Mouse (Mus musculus): ENCODE measurements at regions not wholly inside any gene's neighbourhood (a gene's known extent, or its start where the extent isn't known, plus 50 kb on each side); places are given as distances from the start of the nearest gene placed in this dataset.

GRCm38 (mm10) chr12:50921739-50922138, 272.8 kb upstream of the Prkd1 start:
- DNase-seq = no peak
- Histone ChIP-seq H3K4me2 (ENCODE audit: low read length) (no peak overlapping the region), H3K9ac (replicated peaks; ENCODE audit: low read length) (no peak overlapping the region), H3K4me1 (ENCODE audit: control insufficient read depth, insufficient read depth, low read length) (no peaks in the 10 kb centered on the region), H3K27me3 (ENCODE audit: control insufficient read depth, insufficient read depth, low read length) (no peaks in the 10 kb centered on the region), H3K9me3 (ENCODE audit: control insufficient read depth, low read length) (0 out of 2 replicates have a peak, but pooled peaks cover 4% of the 10 kb centered on the region), H3K36me3 (ENCODE audit: control insufficient read depth, insufficient read depth, low read length) (no peaks in the 10 kb centered on the region), H3K27ac (replicated peaks; ENCODE audit: low read depth, low read length) (no peak overlapping the region), H3K4me3 (replicated peaks; ENCODE audit: low read depth, low read length) (no peak overlapping the region)
- 78% methylated on average over 1 of the region's 1 CpGs for WGBS
- no peak for ATAC-seq (ENCODE audit: low FRiP score, low TSS enrichment)

- H3K27me3 ChIP-seq (ENCODE audit: control insufficient read depth, insufficient read depth, low read length) = no peaks in the 10 kb centered on the region
- no peak overlapping the region for H3K4me2 ChIP-seq (ENCODE audit: low read length)
- no peak overlapping the region for H3K27ac ChIP-seq (replicated peaks; ENCODE audit: low read depth, low read length)
- H3K9ac ChIP-seq (replicated peaks; ENCODE audit: low read length) = no peak overlapping the region
- no peak for DNase-seq
- no peak overlapping the region for H3K4me3 ChIP-seq (replicated peaks; ENCODE audit: low read depth, low read length)
- no peaks in the 10 kb centered on the region for H3K4me1 ChIP-seq (ENCODE audit: control insufficient read depth, insufficient read depth, low read length)
- ATAC-seq (ENCODE audit: low FRiP score, low TSS enrichment) = no peak
- H3K36me3 ChIP-seq (ENCODE audit: control insufficient read depth, insufficient read depth, low read length) = no peaks in the 10 kb centered on the region
- H3K9me3 ChIP-seq (ENCODE audit: control insufficient read depth, low read length) = no peaks in the 10 kb centered on the region
- 88% methylated on average over 13 of the region's 13 CpGs for WGBS
Observed at GRCm38 (mm10) chr12:50899609-50900447, 250.9 kb upstream of the Prkd1 start.

DNA sequence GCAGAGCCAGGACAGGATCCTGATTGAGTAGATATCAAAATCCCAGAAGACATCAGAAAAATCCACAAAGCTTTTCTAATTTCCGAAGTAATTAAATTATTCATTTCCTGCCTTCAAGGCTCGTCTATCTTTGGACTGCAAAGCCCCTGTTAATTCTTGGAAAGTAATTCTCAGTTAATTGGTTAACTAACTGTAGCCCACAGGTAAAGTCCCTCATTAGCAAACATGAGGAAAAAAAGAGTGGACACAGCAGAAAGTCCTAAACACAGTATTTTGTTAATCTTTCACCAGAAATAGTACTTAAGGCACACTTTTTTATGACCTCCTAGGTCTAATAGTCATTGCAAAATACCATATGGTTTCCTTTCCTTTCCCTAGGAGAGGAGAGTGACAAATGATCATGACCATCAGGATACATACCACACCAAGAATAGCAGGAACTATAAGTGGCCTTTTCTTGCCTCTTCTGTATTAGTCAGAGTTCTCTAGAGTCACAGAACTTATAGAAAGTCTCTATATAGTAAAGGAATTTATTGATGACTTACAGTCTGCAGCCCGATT, 248.8 kb upstream of the Prkd1 start:
- no peak overlapping the region for H3K9ac ChIP-seq (replicated peaks; ENCODE audit: low read length)
- H3K36me3 ChIP-seq (ENCODE audit: control insufficient read depth, insufficient read depth, low read length) = no peaks in the 10 kb centered on the region
- 78% methylated on average over 3 of the region's 3 CpGs for WGBS
- no peak overlapping the region for H3K27ac ChIP-seq (replicated peaks; ENCODE audit: low read depth, low read length)
- H3K27me3 ChIP-seq (ENCODE audit: control insufficient read depth, insufficient read depth, low read length) = no peaks in the 10 kb centered on the region
- H3K9me3 ChIP-seq (ENCODE audit: control insufficient read depth, low read length) = no peaks in the 10 kb centered on the region
- no peak overlapping the region for H3K4me3 ChIP-seq (replicated peaks; ENCODE audit: low read depth, low read length)
- H3K4me1 ChIP-seq (ENCODE audit: control insufficient read depth, insufficient read depth, low read length) = no peaks in the 10 kb centered on the region
- DNase-seq (no peak), ATAC-seq (ENCODE audit: low FRiP score, low TSS enrichment) (no peak)
- no peak overlapping the region for H3K4me2 ChIP-seq (ENCODE audit: low read length)

DNA sequence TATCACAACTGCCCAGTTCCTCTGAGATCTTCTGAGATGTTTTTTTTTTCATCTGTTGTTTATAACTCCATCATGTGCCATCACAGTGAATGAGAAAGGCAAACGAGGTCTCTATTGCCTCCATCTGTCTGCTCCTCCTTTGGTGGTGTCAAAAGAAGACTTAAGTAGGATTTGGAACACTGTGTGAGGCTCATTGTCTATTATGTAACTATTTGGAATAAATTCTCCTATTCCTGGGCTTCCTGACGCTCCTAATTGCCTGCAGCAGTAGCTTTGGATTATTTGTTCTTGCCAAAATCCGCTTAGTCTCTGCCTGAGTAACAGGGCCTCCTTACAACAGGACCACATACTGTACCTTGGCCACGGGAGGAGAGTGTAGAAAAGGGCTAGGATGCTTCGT, 244.7 kb upstream of the Prkd1 start:
- 32% methylated on average over 5 of the region's 5 CpGs for WGBS
- ATAC-seq (ENCODE audit: low FRiP score, low TSS enrichment) (no peak), DNase-seq (no peak)
- H3K9me3 ChIP-seq (ENCODE audit: control insufficient read depth, low read length) = no peaks in the 10 kb centered on the region
- H3K36me3 ChIP-seq (ENCODE audit: control insufficient read depth, insufficient read depth, low read length) = no peaks in the 10 kb centered on the region
- no peak overlapping the region for H3K4me3 ChIP-seq (replicated peaks; ENCODE audit: low read depth, low read length)
- H3K9ac ChIP-seq (replicated peaks; ENCODE audit: low read length) = no peak overlapping the region
- no peak overlapping the region for H3K27ac ChIP-seq (replicated peaks; ENCODE audit: low read depth, low read length)
- H3K4me1 ChIP-seq (ENCODE audit: control insufficient read depth, insufficient read depth, low read length) = no peaks in the 10 kb centered on the region
- H3K4me2 ChIP-seq (ENCODE audit: low read length) = no peak overlapping the region
- no peaks in the 10 kb centered on the region for H3K27me3 ChIP-seq (ENCODE audit: control insufficient read depth, insufficient read depth, low read length)

GRCm38 (mm10) chr12:50875796-50876195, 226.9 kb upstream of the Prkd1 start:
- Histone ChIP-seq H3K27ac (replicated peaks; ENCODE audit: low read depth, low read length) (no peak overlapping the region), H3K4me1 (ENCODE audit: control insufficient read depth, insufficient read depth, low read length) (no peaks in the 10 kb centered on the region), H3K4me3 (replicated peaks; ENCODE audit: low read depth, low read length) (no peak overlapping the region), H3K4me2 (ENCODE audit: low read length) (no peak overlapping the region), H3K27me3 (ENCODE audit: control insufficient read depth, insufficient read depth, low read length) (no peaks in the 10 kb centered on the region), H3K9ac (replicated peaks; ENCODE audit: low read length) (no peak overlapping the region), H3K36me3 (ENCODE audit: control insufficient read depth, insufficient read depth, low read length) (no peaks in the 10 kb centered on the region), H3K9me3 (ENCODE audit: control insufficient read depth, low read length) (no peaks in the 10 kb centered on the region)
- DNase-seq (no peak), ATAC-seq (ENCODE audit: low FRiP score, low TSS enrichment) (no peak)

DNA sequence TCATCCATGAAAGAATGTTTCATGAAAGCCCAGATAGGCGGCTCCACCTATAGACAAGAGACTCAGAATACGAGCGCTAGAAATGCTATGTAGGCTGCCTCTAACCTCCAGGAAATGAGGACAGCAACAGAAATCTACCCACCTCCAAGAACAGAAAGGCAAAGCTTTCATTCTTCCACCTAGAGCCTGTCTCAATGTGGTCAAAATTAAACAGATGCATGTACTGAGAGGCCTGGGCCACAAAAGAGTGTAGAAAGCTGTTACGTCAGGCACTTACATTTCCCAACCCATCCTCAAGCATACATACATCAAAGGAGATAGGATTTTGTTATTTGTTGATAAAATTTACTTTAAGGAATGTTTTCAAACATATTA, 225.1 kb upstream of the Prkd1 start:
- Histone ChIP-seq H3K9ac (replicated peaks; ENCODE audit: low read length) (no peak overlapping the region), H3K4me1 (ENCODE audit: control insufficient read depth, insufficient read depth, low read length) (no peaks in the 10 kb centered on the region), H3K27me3 (ENCODE audit: control insufficient read depth, insufficient read depth, low read length) (no peaks in the 10 kb centered on the region), H3K4me3 (replicated peaks; ENCODE audit: low read depth, low read length) (no peak overlapping the region), H3K36me3 (ENCODE audit: control insufficient read depth, insufficient read depth, low read length) (no peaks in the 10 kb centered on the region), H3K27ac (replicated peaks; ENCODE audit: low read depth, low read length) (no peak overlapping the region), H3K9me3 (ENCODE audit: control insufficient read depth, low read length) (no peaks in the 10 kb centered on the region), H3K4me2 (ENCODE audit: low read length) (no peak overlapping the region)
- no peak for ATAC-seq (ENCODE audit: low FRiP score, low TSS enrichment)
- DNase-seq = no peak
- 92% methylated on average over 4 of the region's 4 CpGs for WGBS

DNA sequence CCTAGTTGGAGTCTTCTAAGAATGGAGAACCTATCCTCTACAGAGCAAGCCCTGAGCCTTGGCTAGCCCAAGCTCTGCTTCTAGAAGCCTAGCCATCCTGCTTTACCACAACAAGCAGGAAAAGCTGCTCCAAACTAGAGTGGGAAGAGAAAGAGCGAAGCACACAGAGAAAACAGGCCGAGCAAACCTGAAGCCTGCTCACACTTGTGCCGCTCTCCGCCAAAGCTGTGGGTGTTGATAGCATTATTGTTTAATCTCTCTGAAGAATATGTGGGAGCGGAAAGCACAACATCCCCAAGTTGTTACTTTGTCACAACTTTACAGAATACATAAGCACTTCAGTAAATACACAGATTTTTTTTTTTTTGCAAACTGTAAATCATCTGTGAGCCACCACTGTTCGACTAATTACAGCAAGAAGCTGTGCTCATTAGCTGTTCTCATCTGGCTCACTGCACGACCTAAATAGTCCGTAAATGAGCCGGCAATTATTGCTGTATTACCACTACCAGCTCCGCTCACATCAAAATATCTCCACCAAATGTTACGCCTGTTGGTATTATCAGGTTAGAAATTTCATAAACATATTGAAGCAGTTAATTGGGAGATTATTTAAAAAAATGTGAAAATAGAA, 224.6 kb upstream of the Prkd1 start:
- no peak overlapping the region for H3K27ac ChIP-seq (replicated peaks; ENCODE audit: low read depth, low read length)
- no peaks in the 10 kb centered on the region for H3K36me3 ChIP-seq (ENCODE audit: control insufficient read depth, insufficient read depth, low read length)
- H3K4me1 ChIP-seq (ENCODE audit: control insufficient read depth, insufficient read depth, low read length) = no peaks in the 10 kb centered on the region
- H3K9ac ChIP-seq (replicated peaks; ENCODE audit: low read length) = no peak overlapping the region
- H3K27me3 ChIP-seq (ENCODE audit: control insufficient read depth, insufficient read depth, low read length) = no peaks in the 10 kb centered on the region
- DNase-seq = no peak
- WGBS = 93% methylated on average over 11 of the region's 11 CpGs
- no peak for ATAC-seq (ENCODE audit: low FRiP score, low TSS enrichment)
- no peak overlapping the region for H3K4me2 ChIP-seq (ENCODE audit: low read length)
- H3K9me3 ChIP-seq (ENCODE audit: control insufficient read depth, low read length) = no peaks in the 10 kb centered on the region
- H3K4me3 ChIP-seq (replicated peaks; ENCODE audit: low read depth, low read length) = no peak overlapping the region

DNA sequence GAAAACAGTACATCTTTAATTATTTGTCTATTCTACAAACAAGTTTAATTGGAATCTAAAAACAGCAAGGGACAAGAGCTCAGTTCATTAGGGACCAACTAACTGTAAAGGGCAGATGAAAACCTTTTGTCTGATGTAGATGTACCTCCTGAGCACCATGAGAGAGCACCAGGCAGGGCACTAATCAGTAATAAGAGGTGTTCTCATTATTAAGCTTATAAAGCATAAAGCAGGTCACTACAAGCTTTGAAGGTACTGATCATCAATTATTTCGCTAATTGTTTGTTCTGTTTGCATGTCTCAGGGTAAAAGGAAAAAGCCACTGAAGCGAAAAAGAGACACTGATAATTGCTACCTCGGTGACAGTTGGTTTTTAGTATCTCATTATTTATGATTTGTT, 202.7 kb upstream of the Prkd1 start:
- H3K9ac ChIP-seq (replicated peaks; ENCODE audit: low read length) = no peak overlapping the region
- no peaks in the 10 kb centered on the region for H3K36me3 ChIP-seq (ENCODE audit: control insufficient read depth, insufficient read depth, low read length)
- no peaks in the 10 kb centered on the region for H3K4me1 ChIP-seq (ENCODE audit: control insufficient read depth, insufficient read depth, low read length)
- H3K4me2 ChIP-seq (ENCODE audit: low read length) = no peak overlapping the region
- no peaks in the 10 kb centered on the region for H3K9me3 ChIP-seq (ENCODE audit: control insufficient read depth, low read length)
- WGBS = 85% methylated on average over 3 of the region's 3 CpGs
- DNase-seq (no peak), ATAC-seq (ENCODE audit: low FRiP score, low TSS enrichment) (no peak)
- no peak overlapping the region for H3K4me3 ChIP-seq (replicated peaks; ENCODE audit: low read depth, low read length)
- no peaks in the 10 kb centered on the region for H3K27me3 ChIP-seq (ENCODE audit: control insufficient read depth, insufficient read depth, low read length)
- H3K27ac ChIP-seq (replicated peaks; ENCODE audit: low read depth, low read length) = no peak overlapping the region

DNA sequence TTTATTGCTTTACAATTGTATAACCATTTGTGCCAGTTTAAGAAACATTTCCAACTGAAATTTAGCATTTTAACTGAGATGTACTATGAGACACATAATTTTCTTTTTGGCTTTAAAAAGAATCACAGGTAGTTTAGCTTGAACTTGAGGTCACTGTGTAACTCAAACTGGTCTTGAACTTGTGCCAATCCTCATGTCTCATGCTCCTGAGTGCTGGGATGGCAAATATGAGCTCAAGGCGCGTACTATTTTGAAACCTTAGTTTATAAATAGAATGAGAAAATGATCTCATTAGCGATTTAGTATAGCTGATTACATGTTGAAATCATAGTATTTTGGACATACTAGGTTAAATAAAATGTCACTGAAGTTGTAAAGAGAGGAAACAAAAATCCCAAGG, 199.1 kb upstream of the Prkd1 start:
- 85% methylated on average over 3 of the region's 3 CpGs for WGBS
- no peak overlapping the region for H3K27ac ChIP-seq (replicated peaks; ENCODE audit: low read depth, low read length)
- no peak overlapping the region for H3K9ac ChIP-seq (replicated peaks; ENCODE audit: low read length)
- no peaks in the 10 kb centered on the region for H3K36me3 ChIP-seq (ENCODE audit: control insufficient read depth, insufficient read depth, low read length)
- ATAC-seq (ENCODE audit: low FRiP score, low TSS enrichment) (no peak), DNase-seq (no peak)
- no peak overlapping the region for H3K4me3 ChIP-seq (replicated peaks; ENCODE audit: low read depth, low read length)
- H3K4me1 ChIP-seq (ENCODE audit: control insufficient read depth, insufficient read depth, low read length) = no peaks in the 10 kb centered on the region
- no peaks in the 10 kb centered on the region for H3K27me3 ChIP-seq (ENCODE audit: control insufficient read depth, insufficient read depth, low read length)
- no peak overlapping the region for H3K4me2 ChIP-seq (ENCODE audit: low read length)
- H3K9me3 ChIP-seq (ENCODE audit: control insufficient read depth, low read length) = no peaks in the 10 kb centered on the region

Measured in midbrain, embryonic 14.5 days (tissue).